Mouse (Mus musculus): ENCODE measurements at regions not wholly inside any gene's neighbourhood (a gene's known extent, or its start where the extent isn't known, plus 50 kb on each side); places are given as distances from the start of the nearest gene placed in this dataset.

GRCm38 (mm10) chr2:166485788-166486187 is 227.8 kb downstream of the Prex1 start:
- Histone ChIP-seq H3K9me3 (ENCODE audit: low read depth, low read length) (no peaks in the 10 kb centered on the region), H3K27ac (ENCODE audit: low read depth) (0 out of 2 replicates have a peak overlapping the region, but pooled peaks have one; percentile 30), H3K4me1 (ENCODE audit: insufficient read depth) (0 out of 2 replicates have a peak, but pooled peaks cover 3% of the 10 kb centered on the region), H3K4me2 (no peak overlapping the region), H3K4me3 (ENCODE audit: low read depth, low read length) (no peak overlapping the region), H3K36me3 (ENCODE audit: insufficient read depth) (no peaks in the 10 kb centered on the region), H3K27me3 (ENCODE audit: insufficient read depth, low read length) (no peaks in the 10 kb centered on the region), H3K9ac (no peak overlapping the region)
- ATAC-seq (ENCODE audit: insufficient read depth) (no peak), DNase-seq (peak; percentile 40)
- WGBS = 41% methylated on average over 4 of the region's 4 CpGs
- TF ChIP-seq CTCF (IDR thresholded peaks at IDR 0.05; ENCODE audit: low read depth) = no peak

- no peak overlapping the region for H3K4me2 ChIP-seq
- H3K4me3 ChIP-seq (ENCODE audit: low read depth, low read length) = no peak overlapping the region
- no peaks in the 10 kb centered on the region for H3K36me3 ChIP-seq (ENCODE audit: insufficient read depth)
- DNase-seq (no peak), ATAC-seq (ENCODE audit: insufficient read depth) (no peak)
- H3K9ac ChIP-seq = no peak overlapping the region
- H3K27me3 ChIP-seq (ENCODE audit: insufficient read depth, low read length) = no peaks in the 10 kb centered on the region
- H3K27ac ChIP-seq (ENCODE audit: low read depth) = 0 out of 2 replicates have a peak overlapping the region, but pooled peaks have one; percentile 30
- WGBS = 58% methylated on average over 6 of the region's 6 CpGs
- TF ChIP-seq CTCF (IDR thresholded peaks at IDR 0.05; ENCODE audit: low read depth) = no peak
- H3K4me1 ChIP-seq (ENCODE audit: insufficient read depth) = 0 out of 2 replicates have a peak, but pooled peaks cover 3% of the 10 kb centered on the region
- no peaks in the 10 kb centered on the region for H3K9me3 ChIP-seq (ENCODE audit: low read depth, low read length)
Observed at GRCm38 (mm10) chr2:166485361-166485760, 228.3 kb downstream of the Prex1 start.

- no peak for ATAC-seq (ENCODE audit: insufficient read depth)
- H3K36me3 ChIP-seq (ENCODE audit: insufficient read depth) = no peaks in the 10 kb centered on the region
- WGBS = 85% methylated on average over 6 of the region's 6 CpGs
- H3K27ac ChIP-seq (ENCODE audit: low read depth) = no peak overlapping the region
- no peaks in the 10 kb centered on the region for H3K9me3 ChIP-seq (ENCODE audit: low read depth, low read length)
- no peak overlapping the region for H3K4me2 ChIP-seq
- H3K27me3 ChIP-seq (ENCODE audit: insufficient read depth, low read length) = no peaks in the 10 kb centered on the region
- no peak overlapping the region for H3K4me3 ChIP-seq (ENCODE audit: low read depth, low read length)
- TF ChIP-seq CTCF (IDR thresholded peaks at IDR 0.05; ENCODE audit: low read depth) = peak; percentile 38; the same call in 1 of the 2 replicates
- H3K4me1 ChIP-seq (ENCODE audit: insufficient read depth) = no peaks in the 10 kb centered on the region
- no peak overlapping the region for H3K9ac ChIP-seq
- no peak for DNase-seq
Observed at GRCm38 (mm10) chr2:166483617-166484319, 229.9 kb downstream of the Prex1 start.

GRCm38 (mm10) chr2:166482720-166483616 is 230.7 kb downstream of the Prex1 start:
- Histone ChIP-seq H3K36me3 (ENCODE audit: insufficient read depth) (no peaks in the 10 kb centered on the region), H3K9ac (no peak overlapping the region), H3K9me3 (ENCODE audit: low read depth, low read length) (no peaks in the 10 kb centered on the region), H3K4me1 (ENCODE audit: insufficient read depth) (no peaks in the 10 kb centered on the region), H3K27ac (ENCODE audit: low read depth) (no peak overlapping the region), H3K27me3 (ENCODE audit: insufficient read depth, low read length) (no peaks in the 10 kb centered on the region), H3K4me3 (ENCODE audit: low read depth, low read length) (no peak overlapping the region), H3K4me2 (no peak overlapping the region)
- no peak for TF ChIP-seq CTCF (IDR thresholded peaks at IDR 0.05; ENCODE audit: low read depth)
- ATAC-seq (ENCODE audit: insufficient read depth) (no peak), DNase-seq (no peak)
- WGBS = 40% methylated on average over 14 of the region's 14 CpGs

- no peaks in the 10 kb centered on the region for H3K4me1 ChIP-seq (ENCODE audit: insufficient read depth)
- H3K27me3 ChIP-seq (ENCODE audit: insufficient read depth, low read length) = no peaks in the 10 kb centered on the region
- no peak for TF ChIP-seq CTCF (IDR thresholded peaks at IDR 0.05; ENCODE audit: low read depth)
- H3K4me3 ChIP-seq (ENCODE audit: low read depth, low read length) = no peak overlapping the region
- H3K9ac ChIP-seq = no peak overlapping the region
- H3K4me2 ChIP-seq = no peak overlapping the region
- 85% methylated on average over 7 of the region's 7 CpGs for WGBS
- DNase-seq (no peak), ATAC-seq (ENCODE audit: insufficient read depth) (no peak)
- no peak overlapping the region for H3K27ac ChIP-seq (ENCODE audit: low read depth)
- no peaks in the 10 kb centered on the region for H3K9me3 ChIP-seq (ENCODE audit: low read depth, low read length)
- H3K36me3 ChIP-seq (ENCODE audit: insufficient read depth) = no peaks in the 10 kb centered on the region
Observed at GRCm38 (mm10) chr2:166481774-166482173, 231.9 kb downstream of the Prex1 start.

GRCm38 (mm10) chr2:166481362-166481761 is 232.3 kb downstream of the Prex1 start:
- TF ChIP-seq CTCF (IDR thresholded peaks at IDR 0.05; ENCODE audit: low read depth) = no peak
- no peak for ATAC-seq (ENCODE audit: insufficient read depth)

GRCm38 (mm10) chr2:166480883-166481282 is 232.7 kb downstream of the Prex1 start:
- H3K27me3 ChIP-seq (ENCODE audit: insufficient read depth, low read length) = no peaks in the 10 kb centered on the region
- H3K9ac ChIP-seq = no peak overlapping the region
- H3K4me2 ChIP-seq = no peak overlapping the region
- DNase-seq = no peak
- H3K27ac ChIP-seq (ENCODE audit: low read depth) = no peak overlapping the region
- no peak for TF ChIP-seq CTCF (IDR thresholded peaks at IDR 0.05; ENCODE audit: low read depth)
- 56% methylated on average over 5 of the region's 5 CpGs for WGBS
- no peaks in the 10 kb centered on the region for H3K9me3 ChIP-seq (ENCODE audit: low read depth, low read length)
- no peak for ATAC-seq (ENCODE audit: insufficient read depth)
- H3K4me3 ChIP-seq (ENCODE audit: low read depth, low read length) = no peak overlapping the region
- H3K36me3 ChIP-seq (ENCODE audit: insufficient read depth) = no peaks in the 10 kb centered on the region
- H3K4me1 ChIP-seq (ENCODE audit: insufficient read depth) = no peaks in the 10 kb centered on the region

More at GRCm38 (mm10) chr2:166481362-166481761, 232.3 kb downstream of the Prex1 start:
- no peaks in the 10 kb centered on the region for H3K27me3 ChIP-seq (ENCODE audit: insufficient read depth, low read length)
- WGBS = 79% methylated on average over 6 of the region's 6 CpGs
- H3K4me3 ChIP-seq (ENCODE audit: low read depth, low read length) = no peak overlapping the region
- H3K9ac ChIP-seq = no peak overlapping the region
- no peak overlapping the region for H3K4me2 ChIP-seq
- no peak overlapping the region for H3K27ac ChIP-seq (ENCODE audit: low read depth)
- no peaks in the 10 kb centered on the region for H3K36me3 ChIP-seq (ENCODE audit: insufficient read depth)
- H3K9me3 ChIP-seq (ENCODE audit: low read depth, low read length) = no peaks in the 10 kb centered on the region
- no peak for DNase-seq
- H3K4me1 ChIP-seq (ENCODE audit: insufficient read depth) = no peaks in the 10 kb centered on the region
